Mouse (Mus musculus) lung, adult 2 months (tissue): Measurements from ENCODE around the gene Rab35. TPM values are rescaled to one million over a fixed set of nuclear protein-coding genes. Genes with fewer than 3 reads are reported as not detected.
A peak's percentile ranks its signal among the peaks of the same experiment; 100 is the strongest.

ENCODE experiments used
- DNase-seq: peaks from one replicate; pipeline ENCODE4 v3.0.0; 2022
- H3K4me1 ChIP-seq: fragments of 200-500 bp; 2 replicates; pipeline ENCODE4 v1.6.1; 2011; ENCODE audit warnings: low read length; ENCODE audit not compliant: control insufficient read depth, insufficient read depth
- H3K4me3 ChIP-seq: fragments of 200-500 bp; replicated peaks from 2 replicates; pipeline ENCODE3; 2011; ENCODE audit warnings: low read depth, mild to moderate bottlenecking, control low read depth, low read length; ENCODE audit errors: extremely low read depth
- CTCF ChIP-seq: fragments of 200-500 bp; IDR thresholded peaks from 2 replicates; pipeline ENCODE4 v1.5.1; 2011; ENCODE audit warnings: mild to moderate bottlenecking, low read length, control low read depth; ENCODE audit not compliant: insufficient read depth
- POLR2A ChIP-seq: fragments of 200-500 bp; IDR thresholded peaks from 2 replicates; pipeline ENCODE4 v1.6.1; 2011; ENCODE audit warnings: low read depth, mild to moderate bottlenecking, control low read depth, low read length, borderline replicate concordance; ENCODE audit errors: extremely low read depth
- WGBS: fragments of 180-500 bp; shearing (Covaris S2); methylation state at CpG from one replicate; pipeline ENCODE4 v1.1.7; 2018; 5-methylcytosine and 5-hydroxymethylcytosine counted together
- polyA plus RNA-seq: library from polyadenylated mRNA; depleted of rRNA; stranded (reverse); fragments of >200 nt; gene quantifications from 2 replicates; pipeline ENCODE4 v1.2.3, GENCODE M21; 2012

Gene Rab35
- polyA plus RNA-seq, 1 experiment = 70.3 TPM

DNA sequence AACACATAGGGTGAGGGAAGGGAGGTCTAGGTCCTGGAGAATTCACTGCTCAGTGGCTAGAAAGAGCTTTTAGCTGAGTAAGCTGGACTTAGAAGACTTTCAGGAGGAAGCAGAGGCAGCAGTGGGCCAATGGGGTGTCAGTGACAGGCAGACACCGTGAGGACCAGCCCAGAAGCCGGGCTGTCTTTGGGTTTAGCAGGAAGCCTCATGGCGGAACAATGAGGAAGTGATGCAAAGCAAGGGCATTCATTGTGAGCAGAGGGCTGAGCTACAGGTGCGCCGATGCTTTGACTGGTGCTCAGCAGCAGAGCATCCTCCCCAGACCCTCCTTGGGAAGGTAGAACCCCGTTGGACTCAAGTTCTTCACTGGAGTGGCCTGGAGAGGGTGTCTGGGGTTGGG, 3.8 kb downstream of the Rab35 start:
- Histone ChIP-seq H3K4me3 (no peak overlapping the region), H3K4me1 (peaks cover 24% of the 10 kb centered on the region)
- TF ChIP-seq POLR2A (no peak), CTCF (no peak)
- 29% methylated on average over 6 of the region's 6 CpGs for WGBS
- no peak for DNase-seq

DNA sequence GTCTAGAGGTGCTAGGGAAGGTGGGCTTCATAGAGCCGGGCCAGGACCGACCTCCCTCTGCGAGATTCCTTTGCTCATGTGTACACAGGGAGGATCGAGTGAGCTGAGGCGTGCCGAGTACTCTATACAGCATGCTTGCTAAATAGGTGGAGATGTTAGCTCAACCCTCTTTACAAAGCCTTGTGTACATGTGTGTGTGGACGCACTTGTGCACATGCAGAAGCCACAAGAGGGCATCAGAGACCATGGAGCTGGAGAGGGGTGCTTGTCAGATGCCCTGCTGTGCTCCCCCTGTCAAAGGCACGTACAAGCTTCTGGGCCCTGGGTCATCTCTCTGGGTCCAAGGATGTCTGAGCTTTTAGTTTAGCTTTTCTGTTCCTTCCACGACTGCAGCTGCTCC, 12.5 kb downstream of the Rab35 start:
- no peak overlapping the region for H3K4me3 ChIP-seq
- no peak for DNase-seq
- TF ChIP-seq POLR2A (no peak), CTCF (no peak)
- H3K4me1 ChIP-seq = no peaks in the 10 kb centered on the region
- WGBS = 68% methylated on average over 9 of the region's 9 CpGs

DNA sequence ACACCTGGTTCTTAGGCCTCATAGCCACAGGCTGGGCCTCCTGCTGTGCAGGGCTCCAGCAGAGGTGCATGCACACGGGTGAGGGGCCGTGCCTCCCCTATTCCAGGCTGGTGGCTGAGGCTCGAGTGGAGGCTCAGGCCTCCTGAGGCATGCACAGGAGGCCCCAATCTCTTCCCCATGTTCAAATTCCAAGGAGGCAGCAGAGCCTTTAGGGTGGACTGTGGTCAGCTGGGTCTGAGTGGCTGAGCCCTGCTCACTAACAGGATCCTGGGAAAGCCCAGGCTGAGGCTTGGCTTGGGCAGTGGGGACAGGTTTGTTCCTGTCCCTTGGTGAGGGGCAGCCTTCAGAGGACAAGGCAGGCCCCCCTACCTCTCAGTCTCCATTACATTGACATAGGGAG, 17.2 kb downstream of the Rab35 start:
- TF ChIP-seq POLR2A (no peak), CTCF (no peak)
- DNase-seq = no peak
- Histone ChIP-seq H3K4me1 (no peaks in the 10 kb centered on the region), H3K4me3 (no peak overlapping the region)
- WGBS = 75% methylated on average over 3 of the region's 3 CpGs

DNA sequence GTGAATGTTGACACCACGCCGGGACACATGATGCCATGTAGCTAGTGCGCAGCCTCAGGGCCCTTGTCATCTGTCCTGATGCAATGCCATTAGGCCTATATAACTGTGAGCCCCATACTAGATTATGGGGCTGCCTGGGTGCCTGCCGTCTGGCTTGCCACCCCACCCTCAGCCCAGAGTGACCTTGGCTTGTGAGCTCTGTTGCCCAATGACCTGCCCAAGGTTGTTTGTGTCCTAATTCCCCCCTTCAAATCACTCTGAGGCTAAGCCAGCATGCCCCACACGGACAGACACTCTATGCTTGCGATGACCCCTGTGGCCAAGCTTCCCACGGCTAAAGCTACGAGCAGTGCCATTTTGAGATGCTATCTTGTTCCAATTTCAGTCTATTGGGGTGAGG, 18.0 kb downstream of the Rab35 start:
- Histone ChIP-seq H3K4me3 (no peak overlapping the region), H3K4me1 (no peaks in the 10 kb centered on the region)
- TF ChIP-seq CTCF (no peak), POLR2A (no peak)
- 82% methylated on average over 8 of the region's 8 CpGs for WGBS
- no peak for DNase-seq

DNA sequence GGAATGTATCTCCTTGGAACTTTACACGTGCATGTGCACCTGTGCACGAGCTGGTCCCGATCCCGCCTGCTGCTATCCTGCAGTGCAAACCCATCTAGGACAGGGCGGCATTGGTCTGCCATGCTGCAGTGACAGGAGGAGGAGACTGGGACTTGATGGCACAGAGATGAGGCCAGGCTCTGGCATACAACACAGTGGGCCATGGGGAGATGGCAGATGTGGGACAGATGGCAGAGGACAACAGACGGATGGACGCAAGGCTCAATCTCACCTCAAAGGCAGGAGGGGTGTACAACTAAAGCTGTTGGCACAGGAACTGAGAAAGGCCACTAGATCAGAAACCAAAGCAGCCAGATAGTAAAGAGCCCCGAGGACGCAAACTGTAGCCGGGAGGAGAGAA, 19.2 kb downstream of the Rab35 start:
- TF ChIP-seq POLR2A (no peak), CTCF (no peak)
- no peak for DNase-seq
- WGBS = 90% methylated on average over 10 of the region's 10 CpGs
- H3K4me3 ChIP-seq = no peak overlapping the region
- H3K4me1 ChIP-seq = no peaks in the 10 kb centered on the region

DNA sequence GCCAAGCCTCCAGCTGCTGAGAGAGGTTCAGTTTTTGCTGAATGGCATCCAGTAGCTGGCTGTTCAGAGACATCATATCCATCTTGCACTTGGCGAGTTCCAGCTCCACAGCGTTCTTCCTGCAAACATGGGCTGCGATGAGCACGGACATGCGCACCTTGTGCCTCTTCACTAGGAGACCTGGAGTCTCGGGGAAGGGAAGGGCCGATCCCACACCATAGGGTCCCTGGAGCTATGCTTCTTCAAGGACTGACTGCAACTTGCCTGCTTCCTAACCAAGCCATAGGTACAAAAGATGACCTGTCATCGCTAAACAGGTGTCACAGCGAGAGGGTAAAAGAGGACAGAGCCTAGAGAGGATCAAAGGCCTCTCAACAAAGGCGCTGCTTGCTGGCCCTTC, 20.1 kb downstream of the Rab35 start:
- Histone ChIP-seq H3K4me3 (no peak overlapping the region), H3K4me1 (no peaks in the 10 kb centered on the region)
- DNase-seq = no peak
- TF ChIP-seq CTCF (no peak), POLR2A (no peak)
- WGBS = 88% methylated on average over 10 of the region's 10 CpGs

DNA sequence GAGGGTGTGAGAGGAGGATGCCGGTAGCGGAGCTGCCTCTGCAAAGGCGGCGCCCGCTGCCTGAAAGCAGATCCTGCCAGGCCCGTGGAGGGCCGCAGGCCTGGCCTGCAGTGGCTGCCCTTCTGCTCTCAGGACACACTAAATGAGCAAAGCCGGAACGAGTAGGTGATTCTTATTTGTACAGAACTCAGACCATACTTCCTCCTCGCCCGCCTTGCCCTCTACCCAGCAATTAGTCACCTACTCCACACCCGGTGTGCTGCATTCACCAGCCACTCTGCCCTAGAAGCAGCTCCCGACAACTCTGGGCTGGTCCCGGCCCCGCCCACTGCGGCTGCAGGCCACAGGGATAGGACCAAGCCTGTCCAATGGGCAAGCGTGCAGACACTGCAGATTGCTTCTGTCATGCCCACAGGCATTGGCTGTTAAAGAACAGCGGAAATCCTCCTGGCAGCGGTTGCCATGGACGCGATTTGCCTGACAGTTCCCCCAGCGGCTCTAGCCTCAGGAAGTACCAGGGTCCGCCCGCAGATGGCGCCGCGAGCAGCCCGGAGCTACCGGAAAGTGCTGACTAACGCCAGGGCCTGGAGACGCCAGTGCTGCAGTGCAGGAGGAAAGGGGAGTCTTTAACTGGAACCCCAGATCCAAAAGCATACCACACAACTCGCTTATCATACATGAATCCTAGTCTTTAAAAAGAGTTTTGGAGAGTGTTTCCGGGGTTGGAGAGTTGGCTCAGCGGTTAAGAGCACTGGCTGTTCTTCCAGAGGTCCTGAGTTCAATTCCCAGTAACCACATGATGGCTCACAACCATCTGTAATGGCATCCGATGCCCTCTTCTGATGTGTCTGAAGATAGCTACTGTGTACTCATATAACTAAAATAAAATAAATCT, 21.2 kb downstream of the Rab35 start:
- peak; percentile 66 for TF ChIP-seq CTCF
- peak; percentile 94; the same call in 1 of the 2 replicates for TF ChIP-seq POLR2A
- Histone ChIP-seq H3K4me3 (peak overlapping the region; percentile 57), H3K4me1 (no peaks in the 10 kb centered on the region)
- DNase-seq = peak; percentile 100
- 2% methylated on average over 35 of the region's 35 CpGs for WGBS

DNA sequence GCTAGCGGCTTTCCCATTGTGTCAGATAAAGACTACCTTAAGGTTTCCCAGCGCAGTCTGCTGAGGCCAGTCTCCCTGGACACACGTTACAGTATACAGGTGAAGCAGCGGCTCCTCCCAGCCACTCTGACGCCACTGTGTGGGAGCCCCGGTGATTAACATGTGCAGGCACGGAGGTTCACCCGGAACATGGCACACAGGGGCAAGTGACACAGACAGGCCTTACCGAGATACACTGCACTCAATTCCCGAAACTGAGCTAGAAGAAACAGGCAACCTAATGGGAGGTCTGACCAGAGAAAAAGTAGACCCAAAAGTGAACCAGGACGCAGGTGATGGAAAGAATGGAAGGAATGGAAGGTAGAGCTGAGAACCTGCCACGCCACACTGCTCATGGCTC, 22.1 kb downstream of the Rab35 start:
- DNase-seq = no peak
- no peak overlapping the region for H3K4me3 ChIP-seq
- H3K4me1 ChIP-seq = no peaks in the 10 kb centered on the region
- 87% methylated on average over 12 of the region's 12 CpGs for WGBS
- TF ChIP-seq CTCF = no peak
- no peak for TF ChIP-seq POLR2A

DNA sequence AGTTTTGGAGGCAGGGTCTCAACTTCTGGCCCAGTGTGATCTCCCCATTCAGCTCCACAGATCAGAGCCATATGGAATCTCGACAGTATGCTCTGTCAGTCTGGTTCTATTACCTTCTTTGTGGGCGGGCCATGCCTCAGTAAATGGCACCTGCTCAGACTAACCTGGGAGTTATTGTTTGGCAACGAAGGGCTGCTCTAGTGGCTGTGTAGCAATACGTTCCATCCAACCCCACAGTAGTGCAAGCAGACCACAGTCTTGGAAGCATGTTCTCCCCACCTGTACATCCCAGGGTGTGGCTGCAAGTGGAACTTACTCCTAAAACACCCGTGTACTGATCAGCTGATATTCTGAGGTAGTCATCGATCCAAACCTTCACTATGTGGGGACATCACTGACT, 25.0 kb downstream of the Rab35 start:
- no peaks in the 10 kb centered on the region for H3K4me1 ChIP-seq
- TF ChIP-seq POLR2A = no peak
- TF ChIP-seq CTCF = no peak
- 67% methylated on average over 6 of the region's 6 CpGs for WGBS
- H3K4me3 ChIP-seq = no peak overlapping the region
- DNase-seq = no peak

DNA sequence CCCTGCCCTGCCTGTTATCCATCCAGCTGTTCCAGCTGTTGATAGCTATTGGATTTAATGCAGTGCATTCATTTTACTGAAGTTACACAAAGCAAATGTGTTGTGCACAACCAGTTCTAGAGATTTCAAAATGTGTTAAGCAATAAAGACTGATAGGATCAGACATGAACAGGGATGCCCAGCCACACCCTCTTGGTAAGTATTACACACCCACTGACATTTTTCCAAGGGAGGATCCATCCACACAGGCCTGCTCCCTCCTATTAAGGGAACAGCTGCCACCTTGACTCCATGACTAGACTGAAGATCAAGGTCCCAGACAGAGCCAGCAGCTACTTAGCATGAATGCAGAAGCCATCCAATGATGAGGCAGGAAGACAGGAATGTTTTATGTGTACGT, 25.5 kb downstream of the Rab35 start:
- no peaks in the 10 kb centered on the region for H3K4me1 ChIP-seq
- no peak overlapping the region for H3K4me3 ChIP-seq
- WGBS = 74% methylated on average over 1 of the region's 1 CpGs
- DNase-seq = no peak
- TF ChIP-seq CTCF (no peak), POLR2A (no peak)
